Mouse (Mus musculus): Measurements from ENCODE around the gene Vmn1r155.
"Not testable (repeated sequence)": the region's sequence is repeated elsewhere in the genome, so short reads cannot be mapped to it uniquely, and the experiment has no call there.

DNA sequence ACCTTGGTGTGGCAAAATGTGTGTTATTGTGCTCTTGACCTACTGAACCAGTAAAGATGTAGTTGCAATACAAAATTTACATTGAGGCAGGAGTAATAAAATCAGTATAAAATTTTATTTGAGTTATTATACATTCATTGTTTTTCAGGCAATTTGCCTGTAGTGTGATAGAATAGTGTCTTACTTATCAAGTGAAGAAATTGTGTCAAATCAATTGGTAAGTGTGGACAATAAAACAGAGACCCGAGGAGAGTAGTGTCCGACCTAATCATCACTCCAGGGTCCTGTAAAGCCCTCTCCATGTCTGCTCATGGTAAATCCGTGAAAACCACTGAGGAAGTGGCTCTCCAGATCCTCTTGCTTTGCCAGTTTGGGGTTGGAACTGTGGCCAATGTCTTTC, at the start of gene Vmn1r155:
- not testable (repeated sequence) for TF ChIP-seq FLI1 (IDR thresholded peaks at IDR 0.05; ENCODE audit: low read length); GATA1 (IDR thresholded peaks at IDR 0.05; ENCODE audit: borderline replicate concordance, low read length)
